Mouse (Mus musculus) gastrocnemius, adult 8-10 months (tissue): ENCODE results near the gene Tshz2. TPM values are rescaled to one million over a fixed set of nuclear protein-coding genes. Genes with fewer than 3 reads are reported as not detected.

Source experiments
- DNase-seq, 2 experiments: peaks; one replicate each; pipeline ENCODE4 v3.0.0; 2022; ENCODE audit warnings: low spot score in 2 of 2
- total RNA-seq, 4 experiments: library from RNA; stranded (reverse); gene quantifications; 2 replicates each; pipeline ENCODE4 v1.2.4; 2022

The Tshz2 gene
- total RNA-seq, 4 experiments from 2014 or later = 6.5 to 11.3 (median 8.9) TPM

DNA sequence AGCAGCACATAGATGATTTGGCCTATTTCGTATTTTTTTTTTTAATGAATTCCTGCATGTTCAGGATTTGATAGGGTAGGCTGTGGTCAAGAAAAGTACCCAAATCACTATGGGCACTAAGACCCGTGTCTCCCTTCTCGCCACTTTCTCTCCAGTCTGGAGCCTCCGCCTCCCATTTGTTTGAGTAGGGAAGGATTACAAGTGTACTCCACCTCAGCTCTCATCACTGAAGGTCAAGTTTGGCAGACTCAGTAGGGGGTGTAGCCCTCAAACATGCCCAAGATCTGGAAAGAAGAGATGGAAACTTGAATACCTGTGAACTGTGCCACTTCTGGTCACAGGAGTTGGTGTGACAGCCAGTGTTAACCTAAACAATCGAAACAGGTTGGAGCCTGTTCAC, 66.3 kb downstream of the Tshz2 start:
- no peak for DNase-seq

DNA sequence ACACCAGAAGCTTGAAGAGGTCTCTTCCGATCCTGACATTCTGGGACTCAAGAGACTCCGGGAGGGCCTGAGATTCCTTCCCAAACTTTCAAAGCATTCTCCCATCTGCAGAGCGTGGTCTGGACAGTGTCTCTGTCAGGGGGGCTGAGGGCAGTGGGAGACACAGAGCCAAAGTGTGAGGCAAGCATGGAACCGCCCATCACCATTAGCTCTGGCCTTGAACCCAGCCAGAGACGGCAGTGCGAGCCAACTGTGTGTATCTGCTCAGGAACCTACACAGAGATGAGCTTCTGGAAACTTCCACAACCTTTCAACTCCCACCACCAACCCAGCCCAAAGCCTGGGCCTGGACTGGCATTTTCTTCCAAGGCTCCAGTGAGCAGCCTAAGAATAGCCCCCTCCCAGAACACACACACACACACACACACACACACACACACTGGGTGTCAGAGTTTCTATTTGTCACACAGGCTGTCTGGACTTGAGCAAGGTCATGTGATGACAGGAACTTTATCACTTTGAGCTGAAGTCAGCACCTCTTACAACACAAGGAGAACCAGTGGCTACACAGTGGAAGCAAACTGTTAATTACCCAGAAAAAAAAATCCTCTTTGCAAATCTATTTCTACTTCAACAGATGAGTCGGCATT, 67.2 kb downstream of the Tshz2 start:
- DNase-seq = peak; percentile 17 to 45

DNA sequence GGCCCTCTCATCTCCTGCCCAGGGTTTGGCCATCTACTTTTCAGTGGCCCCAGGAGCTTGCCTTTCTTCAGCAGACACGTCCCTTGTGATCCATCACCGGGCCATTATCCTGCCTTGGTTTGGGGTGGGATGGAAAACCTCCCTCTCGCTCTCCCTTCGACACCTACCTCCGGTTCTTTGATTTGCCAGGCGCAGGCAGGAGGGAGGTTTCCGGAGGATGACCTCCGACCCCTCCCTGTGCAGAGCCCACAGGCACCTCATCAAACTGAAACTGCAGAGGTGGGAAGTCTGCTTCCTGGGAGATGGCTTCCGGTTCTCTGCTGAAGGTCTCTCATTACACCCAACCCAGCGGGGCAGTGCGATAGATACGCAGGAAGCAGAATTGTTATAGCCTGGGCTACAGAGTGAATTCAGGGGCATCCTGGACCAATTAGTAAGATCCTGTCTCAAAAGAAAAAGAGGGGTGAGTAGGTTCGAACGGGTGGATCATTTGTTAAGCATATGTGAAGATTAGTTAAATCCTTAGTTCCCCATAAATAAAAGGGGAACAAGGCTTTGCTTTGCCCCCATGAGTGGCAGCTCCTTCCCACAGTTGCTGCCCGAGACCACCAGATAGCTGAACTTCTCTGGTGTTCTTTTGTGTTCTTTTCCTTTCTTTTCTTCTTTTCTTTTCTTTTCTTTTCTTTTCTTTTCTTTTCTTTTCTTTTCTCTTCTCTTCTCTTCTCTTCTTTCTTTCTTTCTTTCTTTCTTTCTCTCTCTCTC, 70.1 kb downstream of the Tshz2 start:
- no peak for DNase-seq

DNA sequence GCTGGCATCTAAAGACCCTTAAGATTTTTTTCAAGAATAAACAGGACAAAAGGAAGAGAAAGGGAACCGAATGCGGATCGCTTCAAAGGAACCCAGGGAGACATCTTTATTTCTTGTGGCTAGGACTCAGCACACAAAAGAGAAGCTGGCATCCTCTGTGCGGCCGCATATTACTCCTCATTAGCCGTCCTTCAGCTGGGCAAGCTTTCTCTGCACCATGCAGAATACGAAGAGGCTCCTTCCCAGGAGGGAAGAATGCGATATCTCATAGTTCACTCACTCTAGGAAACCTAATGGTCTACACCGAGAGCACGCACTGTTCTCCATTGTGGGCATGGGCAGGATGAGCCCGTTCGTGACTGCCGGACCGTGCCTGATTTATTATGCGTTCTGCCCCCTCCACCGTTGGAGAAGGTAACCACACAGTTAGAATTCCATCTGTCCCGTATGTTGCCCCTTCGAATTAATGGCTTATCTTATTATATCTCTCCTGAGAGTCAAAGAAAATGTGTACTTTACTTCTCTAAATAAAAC, 89.0 kb downstream of the Tshz2 start:
- DNase-seq = no peak

DNA sequence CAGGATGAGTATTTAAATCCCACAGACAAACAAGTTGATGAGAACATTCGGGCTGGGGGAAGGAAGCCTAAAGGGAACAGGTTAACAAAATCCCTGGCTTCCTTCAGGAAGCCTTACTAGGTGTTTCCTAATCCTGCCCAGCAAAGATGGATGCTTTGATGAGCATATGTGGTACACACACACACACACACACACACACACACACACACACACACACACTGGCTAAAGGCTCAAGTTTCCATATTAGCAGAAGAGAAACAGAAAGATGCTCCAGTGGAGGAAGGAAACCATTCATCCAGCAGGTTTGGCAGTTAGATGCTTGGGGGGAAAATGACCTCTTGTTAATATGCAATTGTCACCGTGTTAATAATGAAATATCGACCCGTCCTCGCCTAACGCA, 89.5 kb downstream of the Tshz2 start:
- no peak for DNase-seq

DNA sequence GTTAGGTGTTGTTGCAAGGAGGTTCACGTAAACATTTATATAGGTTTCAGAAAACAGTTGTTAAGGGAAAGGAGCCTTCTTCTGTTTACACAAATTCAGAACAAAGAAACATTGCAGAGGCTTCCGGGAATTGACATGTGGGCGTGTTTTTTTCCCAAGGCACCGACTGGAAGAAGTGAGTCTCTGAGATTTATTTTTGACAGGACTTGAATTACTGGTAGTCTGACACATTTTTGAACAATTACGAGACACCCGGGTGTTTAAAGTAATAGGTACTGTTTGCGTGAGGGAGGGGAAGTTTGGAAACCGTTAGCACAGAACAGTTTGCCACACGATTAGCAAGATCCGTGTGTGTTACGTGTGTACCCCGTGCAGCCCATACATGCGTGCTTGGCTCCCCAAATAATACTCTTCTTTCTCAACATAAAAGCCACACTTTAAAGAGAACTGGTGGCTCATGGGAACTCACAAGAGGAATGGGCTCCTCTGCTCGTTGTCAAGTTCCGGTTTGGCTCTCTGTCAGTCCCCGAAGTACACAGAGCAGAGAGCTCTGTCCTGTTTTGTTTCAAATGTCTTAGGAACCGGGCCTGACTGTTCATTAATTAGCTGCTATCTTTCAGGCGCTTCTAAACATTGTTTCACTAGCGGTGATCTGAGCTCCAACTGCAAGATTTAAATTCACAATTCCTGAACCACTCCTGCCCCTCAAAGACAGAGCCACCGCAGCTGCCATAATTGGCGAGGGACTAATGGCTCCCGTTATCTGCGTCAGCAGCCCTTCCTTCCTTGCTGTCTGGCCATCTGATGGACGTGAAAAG, 91.0 kb downstream of the Tshz2 start:
- DNase-seq = no peak

DNA sequence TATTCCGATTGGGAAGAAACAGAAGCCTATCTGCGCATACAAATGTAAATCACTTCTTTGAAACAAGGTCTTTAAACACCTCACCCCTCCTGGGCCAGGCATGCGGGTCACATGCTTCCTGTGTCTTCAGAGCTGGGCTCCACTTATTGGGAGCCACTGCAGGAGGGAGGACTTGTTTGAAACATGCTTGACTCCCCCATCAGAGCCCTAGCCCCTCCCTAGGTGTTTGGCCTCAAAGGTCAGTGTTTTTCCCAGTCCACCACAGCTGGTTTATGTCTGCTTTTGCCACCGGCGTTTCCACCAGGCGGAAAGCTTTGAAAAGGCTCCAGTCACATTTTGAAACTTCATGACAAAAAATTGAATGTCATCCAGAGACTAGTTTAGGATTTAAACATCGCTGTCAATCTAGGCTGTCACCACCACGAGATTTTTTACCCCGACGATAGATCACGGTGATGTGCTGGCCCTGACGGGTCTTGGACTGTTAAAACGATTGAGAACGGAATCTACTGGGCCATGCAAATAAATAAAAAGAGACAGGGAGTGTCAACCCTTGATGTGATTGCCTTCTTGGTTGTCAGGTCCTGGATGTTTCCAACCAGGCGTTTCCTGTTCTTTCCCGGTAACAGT, 96.0 kb downstream of the Tshz2 start:
- DNase-seq = no peak

DNA sequence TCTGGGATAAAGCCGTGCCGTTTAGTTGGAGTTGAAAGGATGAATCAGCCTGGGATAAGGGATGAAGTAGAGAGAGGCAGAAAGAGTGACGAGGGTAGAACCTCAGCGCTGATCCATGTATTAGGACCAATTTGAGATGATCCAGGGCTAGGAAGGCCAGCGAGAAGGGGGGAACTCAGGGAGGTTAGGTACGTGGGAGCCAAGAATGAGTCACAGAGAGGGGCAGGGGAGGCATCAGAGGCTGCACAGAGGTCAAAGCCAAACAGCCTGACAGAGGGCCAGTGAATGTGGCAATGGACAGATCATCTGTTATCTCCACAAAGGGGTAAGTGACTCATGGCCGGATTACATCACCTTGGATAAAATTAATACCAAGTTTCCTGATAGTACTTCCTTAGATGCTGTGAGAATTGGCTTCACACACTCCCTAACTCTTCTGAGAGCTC, 97.8 kb downstream of the Tshz2 start:
- DNase-seq = peak; percentile 33 to 43

DNA sequence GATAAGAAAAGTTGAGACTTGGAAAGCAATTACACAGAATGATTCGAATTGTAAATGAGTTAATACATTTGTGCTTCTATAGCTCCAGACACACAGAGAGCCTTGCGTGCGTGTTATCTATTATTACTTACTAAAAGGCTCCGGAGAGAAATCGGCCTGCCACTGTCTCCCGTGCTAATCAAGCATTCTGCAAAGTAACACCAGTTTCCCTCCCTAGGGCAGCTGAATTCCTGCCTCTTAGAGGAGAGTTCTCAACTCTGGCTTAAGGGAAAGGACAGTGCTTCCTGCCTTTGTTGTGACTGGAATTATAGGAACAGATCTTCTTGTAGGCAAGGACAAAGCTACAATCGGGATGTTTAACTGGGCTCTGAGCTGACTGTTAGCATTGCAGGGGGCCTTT, 101.2 kb downstream of the Tshz2 start:
- DNase-seq = no peak

DNA sequence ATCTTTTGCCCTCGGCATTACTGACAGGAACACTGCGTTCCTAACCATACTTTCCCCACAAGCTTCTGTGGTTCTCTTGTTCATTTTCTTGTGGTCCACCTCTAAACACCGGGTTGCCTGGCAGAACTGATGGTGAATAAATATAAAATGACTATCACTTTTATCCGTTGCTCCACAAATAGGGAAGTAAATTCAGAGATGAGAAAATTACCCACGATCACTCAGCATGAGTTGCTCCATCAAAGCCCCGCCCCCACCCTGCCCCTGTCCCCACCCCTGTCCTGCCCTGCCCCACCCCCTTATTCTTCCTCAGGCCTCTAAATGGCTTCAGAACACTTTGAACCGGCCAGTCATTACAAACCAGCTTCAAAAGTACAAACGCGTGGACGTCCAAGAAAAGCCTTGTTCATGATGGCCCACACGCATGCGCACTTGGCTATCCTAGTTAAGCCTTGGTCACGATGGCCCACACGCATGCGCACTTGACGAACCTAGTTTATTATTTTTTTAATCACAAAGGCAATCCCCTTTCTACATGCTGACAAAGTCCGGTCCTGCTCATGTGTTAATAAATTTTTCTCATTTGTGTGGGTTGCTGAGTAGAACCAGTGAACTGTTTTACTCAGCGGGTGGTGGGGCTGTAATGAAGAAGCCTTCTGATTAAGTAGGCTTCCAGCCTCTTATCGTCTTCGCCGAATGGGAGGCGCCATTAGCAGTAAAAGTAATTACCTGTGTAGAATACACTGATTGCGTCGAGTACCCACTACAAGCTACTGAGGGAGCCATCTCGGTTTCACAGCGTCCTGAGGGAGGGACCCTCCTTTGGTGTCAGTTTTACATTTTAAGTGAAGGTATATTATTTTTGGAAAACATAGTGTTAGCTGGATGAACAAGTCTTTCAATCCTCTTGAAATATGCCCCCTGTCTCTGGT, 102.9 kb downstream of the Tshz2 start:
- DNase-seq = no peak

DNA sequence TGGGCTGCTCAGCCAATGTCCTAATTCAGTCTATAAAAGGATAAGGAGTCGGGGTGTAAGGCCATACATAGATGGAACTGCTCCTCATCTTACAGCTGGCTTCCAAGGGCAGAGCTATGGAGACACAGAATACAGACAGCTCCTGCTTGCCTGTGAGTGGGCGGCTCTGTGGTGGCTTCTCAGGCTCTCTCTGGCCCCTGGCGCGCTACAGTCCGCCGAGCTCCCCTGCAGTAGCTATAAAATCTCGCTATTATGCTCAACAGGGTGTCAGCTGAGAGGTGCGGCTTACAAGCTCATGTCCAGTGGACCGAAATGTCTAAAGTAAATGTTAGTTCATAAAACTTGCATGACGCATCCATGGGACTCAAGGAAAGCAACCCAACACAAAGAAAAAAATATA, 108.2 kb downstream of the Tshz2 start:
- no peak for DNase-seq

DNA sequence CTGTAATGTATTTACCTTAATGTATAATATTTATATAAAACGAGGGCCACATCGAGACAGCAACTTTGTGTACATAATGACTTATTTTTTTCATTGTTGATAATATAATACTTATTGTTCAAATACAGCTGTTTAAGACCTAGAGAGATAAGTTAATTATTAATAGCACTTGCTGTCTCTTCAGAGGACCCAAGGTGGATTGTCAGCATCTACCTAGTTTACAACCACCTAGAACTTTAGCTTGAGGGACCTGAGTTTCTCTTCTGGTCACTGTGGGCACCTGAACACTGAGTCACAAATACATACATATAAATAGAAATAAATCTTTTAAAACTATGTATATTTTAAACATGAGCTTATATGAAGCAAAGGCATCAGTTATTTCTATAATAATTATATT, 110.0 kb downstream of the Tshz2 start:
- DNase-seq = no peak

DNA sequence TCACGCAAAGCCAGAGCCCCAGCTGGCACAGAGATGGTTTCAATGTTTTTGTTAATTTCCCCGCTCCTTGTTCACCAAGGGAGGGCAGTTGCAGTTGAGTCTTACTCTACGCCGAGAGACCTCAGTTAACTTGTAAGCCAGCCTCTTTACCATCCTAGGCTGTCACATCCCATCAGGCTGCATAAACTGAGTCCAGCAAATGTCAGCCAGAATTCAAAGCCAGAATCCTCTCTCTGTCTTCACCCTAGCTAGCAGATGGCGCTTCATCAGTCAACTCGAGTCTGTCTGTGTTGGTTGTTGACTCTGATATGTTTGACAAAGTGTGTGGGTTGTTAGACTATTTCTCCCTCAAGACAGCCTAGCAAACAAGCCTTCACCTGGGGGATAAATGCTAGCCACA, 110.5 kb downstream of the Tshz2 start:
- DNase-seq = no peak

DNA sequence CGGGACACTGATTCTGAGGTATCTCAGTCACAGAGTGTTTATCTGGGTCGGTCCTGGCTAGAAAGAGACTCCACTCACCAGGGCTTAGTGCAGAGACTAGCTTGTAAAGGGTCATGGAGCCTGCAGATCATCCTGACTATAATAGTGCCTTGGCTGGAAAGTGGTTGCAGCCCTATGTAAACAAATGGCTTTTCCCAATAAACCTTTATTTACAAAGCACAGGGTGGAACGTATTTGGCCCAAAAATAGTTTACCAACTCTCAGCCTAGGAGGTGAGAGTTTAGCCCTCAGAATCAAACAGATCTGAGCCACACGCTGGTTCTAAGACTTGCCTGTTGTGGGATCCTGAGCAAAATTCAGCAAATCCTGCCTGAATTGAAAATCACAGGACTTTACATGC, 111.1 kb downstream of the Tshz2 start:
- DNase-seq = no peak

DNA sequence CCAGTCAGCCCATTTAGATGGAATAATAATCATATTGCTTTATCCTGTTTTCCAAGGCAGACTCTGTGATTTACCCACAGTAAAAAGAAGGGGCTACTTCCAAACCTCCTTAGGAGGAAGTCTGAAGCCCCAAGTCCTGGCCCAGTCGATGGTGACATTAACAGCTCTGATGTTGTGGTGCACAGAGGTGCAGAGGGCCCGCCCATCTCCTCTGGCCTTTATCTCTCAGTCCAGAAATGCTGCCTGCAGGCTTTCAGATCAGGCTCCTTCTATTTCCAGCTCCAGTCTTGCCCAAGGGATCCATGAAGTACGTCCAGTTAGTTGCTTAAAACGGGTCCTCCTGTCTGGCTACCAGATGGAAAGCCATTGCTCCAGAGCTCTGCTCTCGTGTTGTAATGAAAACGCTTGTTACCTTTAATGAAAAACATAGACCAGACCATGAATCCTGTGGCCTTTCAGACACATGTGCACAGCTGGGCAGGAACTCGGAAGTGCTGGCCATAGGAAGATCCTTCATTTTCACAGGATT, 114.4 kb downstream of the Tshz2 start:
- no peak for DNase-seq

DNA sequence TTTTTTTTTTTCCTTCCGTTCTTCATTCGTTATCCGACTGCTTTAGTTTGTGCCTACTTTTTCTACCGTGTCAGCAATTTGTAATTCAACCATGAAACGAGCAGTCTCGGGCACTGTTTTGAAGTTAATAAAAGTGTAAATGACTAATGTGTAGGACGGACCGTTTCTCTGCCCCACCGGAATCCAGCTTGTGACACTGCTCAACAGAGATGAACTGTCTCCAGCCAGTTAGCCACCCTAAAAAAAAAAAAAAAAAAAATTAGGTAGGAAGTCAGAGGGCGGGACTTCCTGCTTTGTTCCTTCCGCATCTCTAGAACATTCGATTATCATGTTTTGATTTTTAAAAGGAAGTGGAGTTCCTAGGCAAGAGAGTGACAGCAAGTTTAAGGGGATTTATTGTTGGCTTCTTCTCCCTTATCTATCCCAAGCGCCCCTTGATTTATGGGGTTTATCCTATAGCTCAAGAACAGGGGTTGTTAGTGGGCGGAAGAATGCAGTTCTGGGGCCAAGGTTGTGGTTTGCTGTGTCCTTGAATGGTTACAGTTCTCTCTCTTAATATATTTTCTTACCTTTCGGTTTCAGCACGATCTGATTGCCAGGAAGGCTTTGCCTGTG, 116.6 kb downstream of the Tshz2 start:
- DNase-seq = no peak

DNA sequence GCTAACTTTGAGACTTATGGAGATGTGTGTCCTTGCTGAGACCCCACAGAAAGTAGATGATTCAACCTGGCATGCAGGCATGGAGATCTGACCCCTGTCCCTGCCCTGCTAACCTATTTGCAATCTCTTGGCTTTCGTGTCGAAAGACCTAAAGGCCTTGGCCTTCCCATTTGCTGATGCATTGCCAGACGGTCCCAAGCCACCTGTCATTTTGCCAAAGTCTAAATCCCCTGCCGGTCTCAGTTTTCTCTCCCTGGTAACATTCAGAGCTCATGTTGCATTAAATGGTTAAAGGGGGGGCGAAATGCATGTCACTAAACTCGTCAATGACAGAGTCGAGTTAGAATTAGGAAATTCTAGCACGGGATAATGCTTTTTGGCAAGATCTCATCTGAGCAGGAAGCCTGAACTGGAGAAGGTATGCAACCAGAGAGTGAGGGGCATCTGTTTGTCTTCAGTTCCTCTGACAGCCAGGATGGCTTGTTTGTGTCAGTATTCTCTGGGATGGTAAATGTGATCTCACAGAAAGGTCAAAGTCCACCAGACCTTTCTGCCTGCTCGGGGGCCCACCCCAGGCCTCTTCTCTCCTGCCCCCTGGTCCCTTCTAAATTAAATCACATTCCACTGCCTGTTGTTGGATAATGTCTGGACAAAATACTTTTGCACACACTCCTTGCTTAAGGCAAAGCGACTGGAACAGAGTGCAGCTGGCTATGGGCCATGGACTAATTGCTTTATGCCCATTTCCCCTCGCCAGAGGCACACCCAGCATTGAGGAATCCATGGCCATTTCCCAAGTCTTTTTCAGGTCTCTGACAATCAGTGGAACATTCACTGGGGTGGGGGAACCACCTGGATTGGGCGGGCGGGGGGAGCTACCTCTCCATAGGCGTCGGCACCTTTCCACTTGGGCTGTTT, 118.0 kb downstream of the Tshz2 start:
- DNase-seq = peak; percentile 4 to 27

DNA sequence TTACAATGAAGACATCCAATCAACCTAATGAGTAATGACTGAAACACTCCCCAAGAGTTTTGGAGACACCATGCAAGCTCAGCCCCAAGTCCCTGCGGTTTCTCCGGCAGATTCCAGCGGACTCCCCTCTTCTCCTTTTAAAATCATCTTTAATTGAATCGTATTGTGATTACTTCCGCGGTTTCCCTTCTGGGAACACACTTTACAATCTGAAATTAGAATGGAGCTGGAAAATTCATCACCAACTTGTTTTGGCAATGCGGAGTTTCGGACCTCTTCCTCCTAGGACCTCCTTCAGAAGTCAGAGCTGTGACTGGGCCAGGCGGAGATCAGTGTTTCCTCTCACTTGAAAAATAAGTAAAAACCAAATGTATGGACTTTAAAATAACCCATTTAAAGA, 119.3 kb downstream of the Tshz2 start:
- DNase-seq = no peak

DNA sequence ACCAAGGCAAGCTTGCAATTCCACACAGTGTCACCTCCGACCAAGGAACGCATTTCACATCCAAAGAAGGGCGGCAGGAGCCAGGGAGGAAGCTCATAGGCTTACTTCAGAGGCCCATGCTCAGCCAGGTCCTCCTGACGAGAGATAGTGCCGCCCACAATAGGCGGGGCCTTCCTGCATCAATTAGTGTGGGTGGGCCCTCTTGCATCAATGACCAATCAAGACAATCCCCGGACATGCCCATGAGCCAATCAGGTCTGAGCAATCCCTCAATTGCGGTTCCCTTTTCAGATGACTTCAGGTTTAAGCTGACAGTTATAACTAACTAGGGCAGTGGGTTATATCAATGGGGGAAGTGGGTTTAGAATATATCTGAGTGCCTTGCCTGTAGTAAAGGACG, 120.6 kb downstream of the Tshz2 start:
- no peak for DNase-seq
